Mouse (Mus musculus) CH12.LX (cell line): Measurements from ENCODE around the gene Drg2. TPM values are rescaled to one million over a fixed set of nuclear protein-coding genes. Genes with fewer than 3 reads are reported as not detected.

Source experiments
- DNase-seq: peaks from one replicate; pipeline ENCODE4 v3.0.0-alpha.2; 2013; ENCODE audit errors: extremely low read depth
- H3K27ac ChIP-seq: 2 replicates; pipeline ENCODE4 v1.5.1; 2012; ENCODE audit warnings: low read depth, mild to moderate bottlenecking, control low read depth, moderate library complexity; ENCODE audit not compliant: insufficient read depth
- H3K27me3 ChIP-seq: replicated peaks from 2 replicates; pipeline ENCODE3; 2012; ENCODE audit warnings: inconsistent platforms
- H3K36me3 ChIP-seq, 2 experiments: replicated peaks in 1 of 2; 2 replicates each; pipeline versions ENCODE3 to v1.6.1; 2012; ENCODE audit warnings: inconsistent platforms in 1 of 2, low read length in 1 of 2, mild to moderate bottlenecking in 1 of 2, mixed read lengths in 1 of 2, moderate library complexity in 1 of 2; ENCODE audit not compliant: control insufficient read depth in 1 of 2, insufficient read depth in 1 of 2
- H3K4me1 ChIP-seq, 2 experiments: 2 replicates each; pipeline ENCODE4 v1.6.1; 2012; ENCODE audit warnings: inconsistent platforms in 1 of 2, moderate library complexity in 1 of 2; ENCODE audit not compliant: insufficient read depth in 2 of 2, control insufficient read depth in 1 of 2
- H3K4me2 ChIP-seq: 2 replicates; pipeline ENCODE4 v1.6.1; 2012; ENCODE audit warnings: low read depth, mild to moderate bottlenecking, control low read depth; ENCODE audit not compliant: poor library complexity, insufficient read depth, severe bottlenecking
- H3K4me3 ChIP-seq, 3 experiments: fragments of 150-350 bp in 1 of 3; sonication (generic) in 1 of 3; replicated peaks in 1 of 3; 2 replicates each; pipeline versions ENCODE3 to v1.5.1; 2011 to 2012; ENCODE audit warnings: low read depth in 2 of 3, low read length in 2 of 3, mild to moderate bottlenecking in 2 of 3, moderate library complexity in 2 of 3, control low read depth in 1 of 3, improper control_type of control experiment in 1 of 3, inconsistent platforms in 1 of 3, mixed read lengths in 1 of 3; ENCODE audit not compliant: poor library complexity in 1 of 3
- H3K79me2 ChIP-seq: replicated peaks from 2 replicates; pipeline ENCODE4 v1.6.1; 2012; ENCODE audit warnings: mild to moderate bottlenecking, moderate library complexity; ENCODE audit not compliant: control insufficient read depth, poor library complexity, insufficient read depth, severe bottlenecking; ENCODE audit errors: extremely low read depth
- H3K9ac ChIP-seq: 2 replicates; pipeline ENCODE4 v1.6.1; 2012; ENCODE audit warnings: low read depth, mild to moderate bottlenecking, control low read depth, moderate library complexity; ENCODE audit not compliant: insufficient read depth
- H3K9me3 ChIP-seq: replicated peaks from 2 replicates; pipeline ENCODE3; 2012; ENCODE audit warnings: low read length, inconsistent platforms, mixed read lengths
- BHLHE40 ChIP-seq: IDR thresholded peaks from 2 replicates; pipeline ENCODE4 v1.6.1; 2011; ENCODE audit warnings: mild to moderate bottlenecking, low read depth, low read length, improper control_type of control experiment
- CTCF ChIP-seq, 2 experiments: IDR thresholded peaks in 1 of 2; conservative IDR thresholded peaks in 1 of 2; 2 replicates each; pipeline ENCODE4 v1.5.1; 2011 to 2012; ENCODE audit warnings: low read depth in 2 of 2, low read length in 2 of 2, improper control_type of control experiment in 1 of 2, inconsistent platforms in 1 of 2, mild to moderate bottlenecking in 1 of 2, moderate library complexity in 1 of 2
- E2F4 ChIP-seq: IDR thresholded peaks from 2 replicates; pipeline ENCODE4 v1.6.1; 2011; ENCODE audit warnings: low read depth, low read length, improper control_type of control experiment; ENCODE audit not compliant: insufficient replicate concordance
- ELF1 ChIP-seq: IDR thresholded peaks from 2 replicates; pipeline ENCODE4 v1.6.1; 2014; ENCODE audit warnings: low read depth, mild to moderate bottlenecking, inconsistent platforms, low read length, improper control_type of control experiment
- EP300 ChIP-seq: IDR thresholded peaks from 2 replicates; pipeline ENCODE4 v1.6.1; 2011; ENCODE audit warnings: low read length, improper control_type of control experiment
- IRF4 ChIP-seq: IDR thresholded peaks from 2 replicates; pipeline ENCODE4 v1.6.1; 2014; ENCODE audit warnings: low read depth, mild to moderate bottlenecking, inconsistent platforms, low read length, improper control_type of control experiment
- JUN ChIP-seq: IDR thresholded peaks from 2 replicates; pipeline ENCODE4 v1.6.1; 2011; ENCODE audit warnings: low read depth, mild to moderate bottlenecking, low read length, improper control_type of control experiment, moderate library complexity; ENCODE audit not compliant: insufficient read depth
- KAT2A ChIP-seq: IDR thresholded peaks from 2 replicates; pipeline ENCODE4 v1.6.1; 2012; ENCODE audit warnings: low read length, improper control_type of control experiment, inconsistent platforms; ENCODE audit not compliant: insufficient replicate concordance
- MAFK ChIP-seq: IDR thresholded peaks from 2 replicates; pipeline ENCODE4 v1.6.1; 2011; ENCODE audit warnings: low read length, improper control_type of control experiment; ENCODE audit not compliant: insufficient replicate concordance
- MEF2A ChIP-seq: IDR thresholded peaks from 2 replicates; pipeline ENCODE4 v1.6.1; 2014; ENCODE audit warnings: low read depth, mild to moderate bottlenecking, inconsistent platforms, low read length, improper control_type of control experiment, borderline replicate concordance
- MXI1 ChIP-seq: IDR thresholded peaks from 2 replicates; pipeline ENCODE4 v1.6.1; 2011; ENCODE audit warnings: mild to moderate bottlenecking, low read depth, low read length, improper control_type of control experiment
- MYC ChIP-seq: IDR thresholded peaks from 2 replicates; pipeline ENCODE4 v1.6.1; 2011; ENCODE audit warnings: low read depth, mild to moderate bottlenecking, improper control_type of control experiment, low read length
- NELFE ChIP-seq: IDR thresholded peaks from 2 replicates; pipeline ENCODE4 v1.6.1; 2011; ENCODE audit warnings: low read depth, low read length, improper control_type of control experiment
- NRF1 ChIP-seq: IDR thresholded peaks from 2 replicates; pipeline ENCODE4 v1.6.1; 2014; ENCODE audit warnings: low read depth, mild to moderate bottlenecking, inconsistent platforms, low read length, improper control_type of control experiment, moderate library complexity
- PAX5 ChIP-seq: IDR thresholded peaks from 2 replicates; pipeline ENCODE4 v1.6.1; 2012; ENCODE audit warnings: low read length, inconsistent platforms, mixed read lengths
- POLR2A ChIP-seq: IDR thresholded peaks from 2 replicates; pipeline ENCODE4 v1.6.1; 2011; ENCODE audit warnings: low read depth, mild to moderate bottlenecking, improper control_type of control experiment, low read length
- POLR2AphosphoS2 ChIP-seq: IDR thresholded peaks from 2 replicates; pipeline ENCODE4 v1.6.1; 2011; ENCODE audit warnings: low read depth, low read length, improper control_type of control experiment
- SIN3A ChIP-seq: IDR thresholded peaks from 2 replicates; pipeline ENCODE4 v1.6.1; 2012; ENCODE audit warnings: low read length, improper control_type of control experiment, inconsistent platforms
- SMC3 ChIP-seq: IDR thresholded peaks from 2 replicates; pipeline ENCODE4 v1.6.1; 2011; ENCODE audit warnings: low read depth, low read length, improper control_type of control experiment
- TBP ChIP-seq: conservative IDR thresholded peaks from 2 replicates; pipeline ENCODE4 v1.6.1; 2011; ENCODE audit warnings: low read depth, low read length, improper control_type of control experiment
- TCF12 ChIP-seq: IDR thresholded peaks from 2 replicates; pipeline ENCODE4 v1.6.1; 2014; ENCODE audit warnings: low read depth, mild to moderate bottlenecking, inconsistent platforms, low read length, improper control_type of control experiment
- UBTF ChIP-seq: IDR thresholded peaks from 2 replicates; pipeline ENCODE4 v1.6.1; 2012; ENCODE audit warnings: low read depth, mild to moderate bottlenecking, inconsistent platforms, low read length, improper control_type of control experiment, moderate library complexity
- USF1 ChIP-seq: IDR thresholded peaks from 2 replicates; pipeline ENCODE4 v1.6.1; 2014; ENCODE audit warnings: low read depth, mild to moderate bottlenecking, inconsistent platforms, low read length, improper control_type of control experiment
- USF2 ChIP-seq: conservative IDR thresholded peaks from 2 replicates; pipeline ENCODE4 v1.6.1; 2011; ENCODE audit warnings: low read depth, low read length, improper control_type of control experiment
- ZC3H11A ChIP-seq: IDR thresholded peaks from 2 replicates; pipeline ENCODE4 v1.6.1; 2012; ENCODE audit warnings: low read depth, mild to moderate bottlenecking, inconsistent platforms, low read length, improper control_type of control experiment
- ZKSCAN1 ChIP-seq: IDR thresholded peaks from 2 replicates; pipeline ENCODE4 v1.6.1; 2012; ENCODE audit warnings: low read depth, inconsistent platforms, low read length, improper control_type of control experiment, borderline replicate concordance
- ZMIZ1 ChIP-seq: IDR thresholded peaks from 2 replicates; pipeline ENCODE4 v1.6.1; 2012; ENCODE audit warnings: low read depth, mild to moderate bottlenecking, inconsistent platforms, low read length, improper control_type of control experiment
- dilution Hi-C: fragments of 300-500 bp; cut with MboI; formaldehyde crosslinking; loops from 2 replicates; pipeline ENCODE4 v1.14.3; 2020; ENCODE audit warnings: low sequenced_read_pairs; ENCODE audit not compliant: extremely low pct_unique_long_range_greater_than_20kb, extremely low pct_ligation_motif_present
- in situ Hi-C: fragments of 300-500 bp; cut with MboI; formaldehyde crosslinking; loops from 3 replicates; pipeline ENCODE4 v1.14.3; 2019; ENCODE audit warnings: low sequenced_read_pairs, low pct_ligation_motif_present, low pct_unique_long_range_greater_than_20kb, mixed read lengths
- polyA plus RNA-seq: library from polyadenylated mRNA; unstranded; fragments of >175 nt; gene quantifications from 2 replicates; pipeline ENCODE4 v1.2.1, GENCODE M21; 2012; ENCODE audit warnings: low read depth; ENCODE audit not compliant: insufficient read length
- total RNA-seq, 2 experiments: library from RNA; depleted of rRNA; stranded (reverse); fragments of 300-350 nt in 1 of 2; fragments of >200 nt in 1 of 2; gene quantifications; 2 replicates each; pipeline ENCODE4 v1.2.3; 2012 to 2014

Gene Drg2
- total and polyA plus RNA-seq, 3 experiments: 115 to 155 (median 135) TPM

GRCm38 (mm10) chr11:60433501-60433900, 20.9 kb upstream of the Drg2 start:
- dilution Hi-C loops: no loop called here
- no peaks in the 10 kb centered on the region for H3K4me1 ChIP-seq

DNA sequence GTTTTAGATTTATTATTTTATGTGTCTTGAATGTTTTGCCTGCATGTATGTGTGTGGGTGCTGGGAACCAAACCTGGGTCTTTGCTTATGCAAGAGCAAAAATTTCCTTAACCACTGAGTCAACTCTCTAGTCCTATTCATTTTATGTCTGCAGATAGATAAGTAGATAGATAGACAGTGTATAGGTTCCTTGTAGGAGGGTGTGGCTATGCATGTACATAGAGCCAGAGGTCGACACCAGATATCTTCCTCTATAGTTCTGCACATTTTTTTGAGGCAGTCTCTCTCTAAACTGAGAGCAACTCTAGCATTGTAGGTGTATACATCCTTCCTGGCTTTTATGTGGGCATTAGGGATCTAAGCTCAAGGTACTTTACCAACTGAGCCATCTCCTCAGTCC, 19.3 kb upstream of the Drg2 start:
- Histone ChIP-seq H3K4me3 (no peak overlapping the region), H3K27me3 (no peaks in the 10 kb centered on the region), H3K4me2 (no peak overlapping the region), H3K36me3 (peaks cover 51 to 82% of the 10 kb centered on the region in 2 experiments), H3K9ac (no peak overlapping the region), H3K27ac (no peak overlapping the region), H3K9me3 (no peaks in the 10 kb centered on the region), H3K4me1 (no peaks in the 10 kb centered on the region), H3K79me2 (no peaks in the 10 kb centered on the region)
- DNase-seq: no peak
- in situ Hi-C loops (no loop called here), dilution Hi-C loops (no loop called here)
- no peak for TF ChIP-seq PAX5
- TF ChIP-seq USF1: no peak
- no peak for TF ChIP-seq BHLHE40
- TF ChIP-seq IRF4: no peak
- no peak for TF ChIP-seq MEF2A
- TF ChIP-seq ZKSCAN1: no peak
- no peak for TF ChIP-seq MYC
- no peak for TF ChIP-seq NRF1
- TF ChIP-seq POLR2AphosphoS2: no peak
- TF ChIP-seq SIN3A: no peak
- TF ChIP-seq KAT2A: no peak
- no peak for TF ChIP-seq ZC3H11A
- TF ChIP-seq MAFK: no peak
- TF ChIP-seq E2F4: no peak
- TF ChIP-seq POLR2A: no peak

More at GRCm38 (mm10) chr11:60433501-60433900, 20.9 kb upstream of the Drg2 start:
- no peaks in the 10 kb centered on the region for H3K9me3 ChIP-seq
- H3K4me2 ChIP-seq: no peak overlapping the region
- H3K4me3 ChIP-seq: no peak overlapping the region
- no peak overlapping the region for H3K9ac ChIP-seq
- H3K79me2 ChIP-seq: no peaks in the 10 kb centered on the region
- DNase-seq: no peak
- H3K36me3 ChIP-seq: peaks cover 42 to 85% of the 10 kb centered on the region in 2 experiments
- TF ChIP-seq MEF2A (no peak), PAX5 (no peak), USF2 (no peak), TCF12 (no peak), IRF4 (no peak), JUN (no peak), SMC3 (no peak), NELFE (no peak), CTCF (conservative IDR thresholded peaks at IDR 0.05 in 1 of 2, IDR thresholded peaks at IDR 0.05 in 1 of 2; ENCODE audit: low read depth in 2 of 2, low read length in 2 of 2) (no peak), SIN3A (no peak), ELF1 (no peak), MAFK (no peak), ZKSCAN1 (no peak), TBP (no peak), USF1 (no peak), MXI1 (no peak), ZC3H11A (no peak), UBTF (no peak), ZMIZ1 (no peak), EP300 (no peak)
- TF ChIP-seq, all 38 proteins: peak for 0
- H3K27ac ChIP-seq: no peak overlapping the region
- in situ Hi-C loops: no loop called here
- no peaks in the 10 kb centered on the region for H3K27me3 ChIP-seq
